Mouse (Mus musculus): Measurements from ENCODE around the gene Sh2d2a. TPM values are rescaled to one million over a fixed set of nuclear protein-coding genes. Genes with fewer than 3 reads are reported as not detected.
"Not testable (repeated sequence)": the region's sequence is repeated elsewhere in the genome, so short reads cannot be mapped to it uniquely, and the experiment has no call there.

The Sh2d2a gene
- polyA plus RNA-seq, 1 experiment from 2014 or later = not detected

DNA sequence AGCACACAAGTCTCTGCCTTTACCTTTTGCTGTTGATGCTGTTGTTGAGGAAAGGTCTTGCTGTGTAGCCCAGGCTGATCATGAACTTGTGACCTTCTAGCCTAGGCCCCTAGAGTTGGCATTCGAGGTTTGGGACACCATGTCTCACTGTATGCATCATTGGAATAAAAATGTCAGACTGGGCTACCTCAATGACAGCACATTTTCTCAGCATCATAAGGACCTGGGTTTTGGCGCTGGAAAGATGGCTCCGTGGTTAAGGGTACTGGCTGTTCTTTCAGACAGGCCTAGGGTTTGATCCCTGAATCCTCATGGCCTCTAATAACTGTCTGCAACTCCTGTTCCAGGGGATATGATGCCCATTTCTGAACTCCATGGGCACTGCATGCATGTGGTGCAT lies 53.2 kb downstream of the Sh2d2a start:
- Histone ChIP-seq H3K27ac (no peak overlapping the region), H3K36me3 (replicated peaks) (no peaks in the 10 kb centered on the region), H3K4me2 (no peak overlapping the region), H3K9me3 (no peaks in the 10 kb centered on the region), H3K27me3 (replicated peaks) (no peaks in the 10 kb centered on the region), H3K4me1 (no peaks in the 10 kb centered on the region), H3K4me3 (no peak overlapping the region), H3K9ac (no peak overlapping the region)
- WGBS = 77% methylated on average over 3 of the region's 3 CpGs
- ATAC-seq (replicated peaks) = no peak

DNA sequence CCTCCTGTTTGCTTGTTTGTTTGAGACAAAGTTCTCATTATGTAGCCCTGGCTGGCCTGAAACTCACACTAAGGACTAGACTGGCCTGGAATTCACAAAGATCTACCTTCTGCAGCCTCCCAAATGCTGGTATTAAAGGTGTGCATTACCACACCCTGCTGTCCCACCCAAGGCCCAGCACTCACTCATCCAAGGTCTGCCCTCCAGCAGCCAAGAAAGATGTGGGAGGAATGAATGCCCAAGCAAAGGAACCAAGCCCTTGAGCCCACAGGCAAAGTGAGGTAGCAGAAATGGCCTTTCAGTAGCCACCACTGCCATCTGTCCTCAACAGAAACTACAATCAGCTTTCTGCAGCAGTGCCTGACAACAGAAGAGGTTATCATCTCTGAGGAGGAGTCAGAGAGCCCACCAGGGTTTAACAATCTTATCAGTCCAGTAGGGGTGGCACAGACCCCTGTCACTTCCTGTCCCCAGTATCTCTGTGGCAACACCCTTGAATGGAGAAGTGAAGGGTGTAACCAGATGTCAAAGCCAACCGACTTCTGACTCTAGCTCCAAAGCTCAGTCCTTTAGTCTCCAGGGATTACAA lies 54.6 kb downstream of the Sh2d2a start:
- Histone ChIP-seq H3K9me3 (no peaks in the 10 kb centered on the region), H3K27ac (no peak overlapping the region), H3K4me2 (no peak overlapping the region), H3K36me3 (replicated peaks) (no peaks in the 10 kb centered on the region), H3K9ac (no peak overlapping the region), H3K4me3 (no peak overlapping the region), H3K27me3 (replicated peaks) (no peaks in the 10 kb centered on the region), H3K4me1 (peaks cover 3% of the 10 kb centered on the region; the same call in 1 of the 2 replicates)
- WGBS = 50% methylated on average over 1 of the region's 1 CpGs
- no peak for ATAC-seq (replicated peaks)

DNA sequence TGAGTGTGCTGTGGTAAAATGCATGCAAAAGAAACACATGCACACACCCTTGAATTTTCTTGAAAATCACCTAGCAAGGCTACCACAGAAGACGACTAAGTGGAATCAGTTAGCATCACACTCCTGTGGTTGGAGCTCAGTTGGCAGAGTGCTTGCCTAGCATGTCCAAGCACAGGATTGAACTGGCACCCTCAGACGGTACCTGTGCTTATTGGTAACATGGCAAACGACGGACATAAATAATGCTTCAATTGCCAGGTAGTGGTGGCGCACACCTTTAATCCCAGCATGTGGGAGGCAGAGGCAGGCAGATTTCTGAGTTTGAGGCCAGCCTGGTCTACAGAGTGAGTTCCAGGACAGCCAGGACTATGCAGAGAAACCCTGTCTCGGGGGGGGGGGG lies 55.4 kb downstream of the Sh2d2a start:
- WGBS = 84% methylated on average over 6 of the region's 6 CpGs
- not testable (repeated sequence) for H3K9me3 ChIP-seq; H3K4me3 ChIP-seq; H3K27me3 ChIP-seq (replicated peaks); H3K27ac ChIP-seq; ATAC-seq (replicated peaks); H3K4me2 ChIP-seq; H3K9ac ChIP-seq; H3K36me3 ChIP-seq (replicated peaks); H3K4me1 ChIP-seq

DNA sequence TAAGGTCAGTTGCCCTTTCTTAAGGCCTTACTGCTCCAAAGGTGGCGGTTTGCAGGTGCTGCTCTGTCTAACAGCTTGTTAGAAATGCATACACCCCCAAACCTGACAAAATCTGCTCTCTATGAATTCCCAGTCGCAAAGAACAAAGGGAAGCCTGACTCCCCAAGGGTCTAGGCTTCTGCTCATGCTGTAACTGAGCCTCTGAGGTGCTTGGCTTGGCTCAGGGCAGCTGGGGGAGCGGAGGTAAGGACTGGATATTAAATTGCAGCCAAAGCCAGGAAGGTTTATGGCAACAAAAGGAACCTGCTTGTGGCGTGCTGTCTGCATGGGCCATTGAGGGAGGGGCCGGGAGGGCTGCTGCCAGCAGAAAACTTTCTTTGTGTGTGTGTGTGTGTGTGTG lies 57.3 kb downstream of the Sh2d2a start:
- ATAC-seq (replicated peaks) = no peak
- Histone ChIP-seq H3K9me3 (no peaks in the 10 kb centered on the region), H3K27me3 (replicated peaks) (no peaks in the 10 kb centered on the region), H3K27ac (no peak overlapping the region), H3K36me3 (replicated peaks) (no peaks in the 10 kb centered on the region), H3K4me1 (peaks cover 20% of the 10 kb centered on the region), H3K4me3 (no peak overlapping the region), H3K4me2 (no peak overlapping the region), H3K9ac (no peak overlapping the region)
- 53% methylated on average over 5 of the region's 5 CpGs for WGBS

Other genes starting within 250 kb of the Sh2d2a start
- gene Arhgef11, start 229.2 kb upstream of the Sh2d2a start, polyA plus RNA-seq (2015; fragmentation: Nextera tagmentation; extraction: Ambion mirVana) = 27.9 and 28.7 TPM in 2 replicates
- gene Lrrc71, start 98.1 kb upstream of the Sh2d2a start, polyA plus RNA-seq (2015; fragmentation: Nextera tagmentation; extraction: Ambion mirVana) = 0.84 and 0.89 TPM in 2 replicates
- 1.0 and 1.6 TPM in 2 replicates for gene Ntrk1, start 51.6 kb upstream of the Sh2d2a start, polyA plus RNA-seq (2015; fragmentation: Nextera tagmentation; extraction: Ambion mirVana)
- 0.66 and 0.69 TPM in 2 replicates for gene Insrr, start 49.8 kb upstream of the Sh2d2a start, polyA plus RNA-seq (2015; fragmentation: Nextera tagmentation; extraction: Ambion mirVana)
- gene Pear1, start 22.4 kb upstream of the Sh2d2a start, polyA plus RNA-seq (2015; fragmentation: Nextera tagmentation; extraction: Ambion mirVana) = 8.6 and 9.8 TPM in 2 replicates
- gene Prcc, start 38.9 kb downstream of the Sh2d2a start, polyA plus RNA-seq (2015; fragmentation: Nextera tagmentation; extraction: Ambion mirVana) = 15.8 and 17.2 TPM in 2 replicates
- 173 and 190 TPM in 2 replicates for gene Hdgf, start 59.6 kb downstream of the Sh2d2a start, polyA plus RNA-seq (2015; fragmentation: Nextera tagmentation; extraction: Ambion mirVana)
- 51.5 and 55.4 TPM in 2 replicates for gene Mrpl24, start 72.8 kb downstream of the Sh2d2a start, polyA plus RNA-seq (2015; fragmentation: Nextera tagmentation; extraction: Ambion mirVana)
- 30.5 and 34.9 TPM in 2 replicates for gene Isg20l2, start 83.6 kb downstream of the Sh2d2a start, polyA plus RNA-seq (2015; fragmentation: Nextera tagmentation; extraction: Ambion mirVana)
- gene Rrnad1, start 84.0 kb downstream of the Sh2d2a start, polyA plus RNA-seq (2015; fragmentation: Nextera tagmentation; extraction: Ambion mirVana) = 23.0 and 23.2 TPM in 2 replicates
- gene Crabp2, start 101.9 kb downstream of the Sh2d2a start, polyA plus RNA-seq (2015; fragmentation: Nextera tagmentation; extraction: Ambion mirVana) = 44.8 and 52.1 TPM in 2 replicates
- 33.0 and 40.7 TPM in 2 replicates for gene Nes, start 124.3 kb downstream of the Sh2d2a start, polyA plus RNA-seq (2015; fragmentation: Nextera tagmentation; extraction: Ambion mirVana)
- gene Bcan, start 153.5 kb downstream of the Sh2d2a start, polyA plus RNA-seq (2015; fragmentation: Nextera tagmentation; extraction: Ambion mirVana) = 53.4 and 62.8 TPM in 2 replicates
- gene Hapln2, start 180.8 kb downstream of the Sh2d2a start, polyA plus RNA-seq (2015; fragmentation: Nextera tagmentation; extraction: Ambion mirVana) = 0.71 and 0.82 TPM in 2 replicates
- gene Gpatch4, start 196.4 kb downstream of the Sh2d2a start, polyA plus RNA-seq (2015; fragmentation: Nextera tagmentation; extraction: Ambion mirVana) = 32.0 and 35.3 TPM in 2 replicates
- 158 and 159 TPM in 2 replicates for gene Naxe, start 211.7 kb downstream of the Sh2d2a start, polyA plus RNA-seq (2015; fragmentation: Nextera tagmentation; extraction: Ambion mirVana)
- not detected in 2 replicates for gene Ttc24, start 231.5 kb downstream of the Sh2d2a start, polyA plus RNA-seq (2015; fragmentation: Nextera tagmentation; extraction: Ambion mirVana)
- 2.7 and 3.0 TPM in 2 replicates for gene Iqgap3, start 235.2 kb downstream of the Sh2d2a start, polyA plus RNA-seq (2015; fragmentation: Nextera tagmentation; extraction: Ambion mirVana)